Mouse (Mus musculus) left cerebral cortex, adult 9 months (tissue): ENCODE data around the gene Chl1.
A peak's percentile ranks its signal among the peaks of the same experiment; 100 is the strongest.

Experiments
- DNase-seq, 2 experiments: peaks; one replicate each; pipeline ENCODE4 v3.0.0; 2022; ENCODE audit warnings: low spot score in 2 of 2

Chl1 gene

GRCm38 (mm10) chr6:103510392-103511289 lies at the start of gene Chl1:
Chl1 (plus strand) TSS chr6:103510586.
- no peak for DNase-seq

- no peak for DNase-seq
Measured at GRCm38 (mm10) chr6:103465479-103466080, 44.8 kb upstream of the Chl1 start.

- no peak for DNase-seq
Measured at GRCm38 (mm10) chr6:103473316-103473715, 37.1 kb upstream of the Chl1 start.

GRCm38 (mm10) chr6:103487199-103487598 lies 23.2 kb upstream of the Chl1 start:
- DNase-seq, result no peak

GRCm38 (mm10) chr6:103498404-103498803 lies 12.0 kb upstream of the Chl1 start:
- no peak for DNase-seq

GRCm38 (mm10) chr6:103504065-103504464 lies 6.3 kb upstream of the Chl1 start:
- DNase-seq, result no peak

GRCm38 (mm10) chr6:103507751-103508575 lies 2.4 kb upstream of the Chl1 start:
- peak in 1 of 2 experiments; percentile 11 for DNase-seq

GRCm38 (mm10) chr6:103509596-103509995 lies 790 bp upstream of the Chl1 start:
- no peak for DNase-seq

- no peak for DNase-seq
Measured at GRCm38 (mm10) chr6:103511290-103511971, 1.0 kb downstream of the Chl1 start.

- DNase-seq, result peak; percentile 31 to 81
Measured at GRCm38 (mm10) chr6:103511972-103512565, 1.7 kb downstream of the Chl1 start.

- no peak for DNase-seq
Measured at GRCm38 (mm10) chr6:103512911-103513321, 2.5 kb downstream of the Chl1 start.

- peak in 1 of 2 experiments; percentile 38 for DNase-seq
Measured at GRCm38 (mm10) chr6:103513621-103514241, 3.3 kb downstream of the Chl1 start.

GRCm38 (mm10) chr6:103514346-103514745 lies 4.0 kb downstream of the Chl1 start:
- DNase-seq, result no peak

GRCm38 (mm10) chr6:103514756-103515155 lies 4.4 kb downstream of the Chl1 start:
- DNase-seq, result no peak

- no peak for DNase-seq
Measured at GRCm38 (mm10) chr6:103519596-103519995, 9.2 kb downstream of the Chl1 start.

GRCm38 (mm10) chr6:103525326-103526024 lies 15.1 kb downstream of the Chl1 start:
- no peak for DNase-seq

- DNase-seq, result no peak
Measured at GRCm38 (mm10) chr6:103526945-103527777, 16.8 kb downstream of the Chl1 start.

- no peak for DNase-seq
Measured at GRCm38 (mm10) chr6:103533048-103533447, 22.7 kb downstream of the Chl1 start.

GRCm38 (mm10) chr6:103534027-103534426 lies 23.6 kb downstream of the Chl1 start:
- DNase-seq, result no peak
